In the genomic region with DNA sequence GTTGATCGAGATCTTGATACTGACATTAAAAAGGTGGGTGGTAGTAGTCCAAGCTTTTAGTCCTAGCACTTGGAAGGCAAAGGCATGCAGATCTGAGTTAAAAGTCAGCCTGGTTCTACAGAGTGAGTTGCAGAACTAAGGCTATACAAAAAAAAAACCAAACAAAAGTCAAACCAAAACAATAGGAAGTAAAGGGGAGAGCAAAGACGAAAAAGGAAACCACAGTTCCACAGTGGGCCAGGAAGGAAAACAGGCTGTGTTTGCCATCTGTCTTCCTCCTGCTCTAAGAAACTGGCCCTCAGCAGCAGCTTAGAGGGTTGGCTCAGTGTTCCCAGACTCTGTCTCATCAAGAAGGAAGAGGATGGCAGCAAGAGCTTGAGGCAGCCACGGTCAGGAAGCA, we compare ENCODE assay signal across 11 mouse cellular contexts. TPM values are rescaled to one million over a fixed set of nuclear protein-coding genes. Genes with fewer than 3 reads are reported as not detected.
DNase-seq lines count a peak whose midpoint lies in the region; ATAC-seq and TF ChIP-seq lines count a peak whose summit lies in the region.
"Had no signal": no experiment of that assay in that cellular context is flagged by ENCODE, and none has a peak within 500 bp of the region (broad histone marks: within the 10 kb centered on the region; RNA-seq: fewer than 3 reads in every experiment).

No protein-coding gene starts in this region.

- peaks cover 92% of the 10 kb centered on the region for H3K36me3 ChIP-seq in limb, embryonic 12.5 days
- H3K36me3 ChIP-seq in limb, embryonic 10.5 days, result peaks cover 93% of the 10 kb centered on the region

- TF ChIP-seq POLR2A in bone marrow macrophage, adult 2 months (IDR thresholded peaks at IDR 0.05; ENCODE audit: borderline replicate concordance, low read depth, low read length), result no peak

- H3K4me3 ChIP-seq in limb, embryonic 12.5 days (replicated peaks), result no peak overlapping the region
- H3K4me3 ChIP-seq in limb, embryonic 10.5 days, result no peak overlapping the region
- H3K4me3 ChIP-seq in bone marrow macrophage, adult 2 months (ENCODE audit: insufficient read depth, low read length), result peak overlapping the region; percentile 21; the same call in 1 of the 2 replicates
- H3K4me3 ChIP-seq: embryonic facial prominence, embryonic 13.5 days; heart, adult 2 months had no signal

- no peak overlapping the region for H3K9ac ChIP-seq in limb, embryonic 12.5 days (replicated peaks)
- H3K9ac ChIP-seq: embryonic facial prominence, embryonic 13.5 days had no signal

- H3K27ac ChIP-seq in limb, embryonic 12.5 days, result 0 out of 2 replicates have a peak overlapping the region, but pooled peaks have one; percentile 7
- H3K27ac ChIP-seq in limb, embryonic 10.5 days, result no peak overlapping the region
- H3K27ac ChIP-seq in bone marrow macrophage, adult 2 months (ENCODE audit: insufficient read depth, low read depth, low read length), result peak overlapping the region; percentile 75
- H3K27ac ChIP-seq: embryonic facial prominence, embryonic 13.5 days; heart, adult 2 months; kidney, postnatal 0 days had no signal

- no peaks in the 10 kb centered on the region for H3K4me1 ChIP-seq in limb, embryonic 12.5 days (replicated peaks)
- no peaks in the 10 kb centered on the region for H3K4me1 ChIP-seq in limb, embryonic 10.5 days
- H3K4me1 ChIP-seq in bone marrow macrophage, adult 2 months (ENCODE audit: control insufficient read depth, insufficient read depth, low read length), result peaks cover 34% of the 10 kb centered on the region
- H3K4me1 ChIP-seq: embryonic facial prominence, embryonic 13.5 days had no signal

- H3K9me3 ChIP-seq in limb, embryonic 12.5 days, result no peaks in the 10 kb centered on the region
- no peaks in the 10 kb centered on the region for H3K9me3 ChIP-seq in limb, embryonic 10.5 days (replicated peaks)
- H3K9me3 ChIP-seq: embryonic facial prominence, embryonic 13.5 days had no signal

- 91% methylated on average over 3 of the region's 3 CpGs for WGBS in limb, embryonic 12.5 days
- WGBS in limb, embryonic 10.5 days, result 82% methylated on average over 3 of the region's 3 CpGs

- no peak overlapping the region for H3K4me2 ChIP-seq in limb, embryonic 12.5 days
- H3K4me2 ChIP-seq: embryonic facial prominence, embryonic 13.5 days had no signal

- no peaks in the 10 kb centered on the region for H3K27me3 ChIP-seq in limb, embryonic 12.5 days
- no peaks in the 10 kb centered on the region for H3K27me3 ChIP-seq in limb, embryonic 10.5 days (ENCODE audit: low read depth, poor library complexity, severe bottlenecking)
- H3K27me3 ChIP-seq: embryonic facial prominence, embryonic 13.5 days had no signal

- DNase-seq in cerebellum, postnatal 10 days, result peak; percentile 25 to 28
- no peak for DNase-seq in cerebellum, postnatal 4 days (ENCODE audit: low spot score in 2 of 2)
- DNase-seq in limb, embryonic 10.5 days (ENCODE audit: low spot score), result no peak
- DNase-seq in c-Kit-positive CD71-positive TER-119-positive erythroid progenitor cells, embryonic 14.5 days (ENCODE audit: low spot score), result no peak
- no peak for DNase-seq in lung, adult 18-20 months

- no peak for ATAC-seq in limb, embryonic 12.5 days (ENCODE audit: insufficient number of reproducible peaks, insufficient read depth, low FRiP score, low TSS enrichment, low read depth)
- peak; percentile 45 for ATAC-seq in megakaryocyte-erythroid progenitor cell, adult 5-6 weeks (replicated peaks; ENCODE audit: low FRiP score, low TSS enrichment, poor library complexity, severe bottlenecking)

- no peak for TF ChIP-seq CTCF in bone marrow macrophage, adult 2 months (IDR thresholded peaks at IDR 0.05; ENCODE audit: low read depth, low read length)

RNA-seq across cellular contexts. Expression of gene Dcaf12, which starts 10.4 kb away (rescaled TPM):
- 52.0 and 57.7 TPM in 2 replicates for polyA plus RNA-seq in limb, embryonic 12.5 days (2016; fragmentation: Nextera tagmentation; extraction: Ambion mirVana)
- polyA plus RNA-seq in limb, embryonic 10.5 days (2016; fragmentation: Nextera tagmentation; extraction: Ambion mirVana), result 55.0 and 59.5 TPM in 2 replicates
- 47.2 and 47.4 TPM in 2 replicates for polyA plus RNA-seq in bone marrow macrophage, adult 2 months (2012; ENCODE audit: insufficient read depth, insufficient read length, missing spikeins)
- total RNA-seq in megakaryocyte-erythroid progenitor cell, adult 5-6 weeks (2014; fragmentation: Nextera tagmentation), result 25.0 and 25.9 TPM in 2 replicates
- 23.8 and 28.2 TPM in 2 replicates for total RNA-seq in megakaryocyte-erythroid progenitor cell, adult 5-6 weeks (2017)

RNA-seq across cellular contexts. Expression of gene Ubap2, which starts 29.4 kb away (rescaled TPM):
- 69.7 and 74.3 TPM in 2 replicates for polyA plus RNA-seq in limb, embryonic 12.5 days (2016; fragmentation: Nextera tagmentation; extraction: Ambion mirVana)
- polyA plus RNA-seq in limb, embryonic 10.5 days (2016; fragmentation: Nextera tagmentation; extraction: Ambion mirVana), result 95.6 and 106 TPM in 2 replicates
- polyA plus RNA-seq in bone marrow macrophage, adult 2 months (2012; ENCODE audit: insufficient read depth, insufficient read length, missing spikeins), result 30.6 and 37.2 TPM in 2 replicates
- 92.9 and 107 TPM in 2 replicates for total RNA-seq in megakaryocyte-erythroid progenitor cell, adult 5-6 weeks (2014; fragmentation: Nextera tagmentation)
- 31.5 and 35.4 TPM in 2 replicates for total RNA-seq in megakaryocyte-erythroid progenitor cell, adult 5-6 weeks (2017)

RNA-seq across cellular contexts. Expression of gene Ubap1, which starts 44.5 kb away (rescaled TPM):
- polyA plus RNA-seq in limb, embryonic 12.5 days (2016; fragmentation: Nextera tagmentation; extraction: Ambion mirVana), result 55.9 and 58.0 TPM in 2 replicates
- 58.6 and 59.4 TPM in 2 replicates for polyA plus RNA-seq in limb, embryonic 10.5 days (2016; fragmentation: Nextera tagmentation; extraction: Ambion mirVana)
- polyA plus RNA-seq in bone marrow macrophage, adult 2 months (2012; ENCODE audit: insufficient read depth, insufficient read length, missing spikeins), result 106 and 116 TPM in 2 replicates
- 15.4 and 16.9 TPM in 2 replicates for total RNA-seq in megakaryocyte-erythroid progenitor cell, adult 5-6 weeks (2014; fragmentation: Nextera tagmentation)
- total RNA-seq in megakaryocyte-erythroid progenitor cell, adult 5-6 weeks (2017), result 21.4 and 54.4 TPM in 2 replicates

Comparison
In these comparisons a context has a peak if more than half of its experiments do, and no peak if none do; other contexts are left out.
1. DNase-seq: peak in cerebellum, postnatal 10 days (2 of 2); none in cerebellum, postnatal 4 days (0 of 2), limb, embryonic 10.5 days (single experiment), c-Kit-positive CD71-positive TER-119-positive erythroid progenitor cells, embryonic 14.5 days (single experiment) and lung, adult 18-20 months (0 of 2).